Mouse (Mus musculus) liver, embryonic 12.5 days (tissue): ENCODE results near the gene Hspa1a. TPM values are rescaled to one million over a fixed set of nuclear protein-coding genes. Genes with fewer than 3 reads are reported as not detected.

Experiments used
- ATAC-seq: fragments of 200-750 bp; cut with Nextera tagmentation; 2 replicates; pipeline ENCODE4 v1.8.0; 2017; ENCODE audit warnings: moderate number of reproducible peaks, mild to moderate bottlenecking, moderate library complexity
- H3K27ac ChIP-seq: fragments of 300-500 bp; sonication (generic); 2 replicates; pipeline ENCODE4 v1.5.1; 2016; ENCODE audit warnings: mild to moderate bottlenecking
- H3K27me3 ChIP-seq: fragments of 300-500 bp; sonication (generic); replicated peaks from 2 replicates; pipeline ENCODE4 v1.6.1; 2016; ENCODE audit warnings: mild to moderate bottlenecking, moderate library complexity
- H3K36me3 ChIP-seq: fragments of 300-500 bp; sonication (generic); 2 replicates; pipeline ENCODE4 v1.6.1; 2016; ENCODE audit warnings: mild to moderate bottlenecking, moderate library complexity
- H3K4me1 ChIP-seq: fragments of 300-500 bp; sonication (generic); 2 replicates; pipeline ENCODE4 v1.6.1; 2016
- H3K4me2 ChIP-seq: fragments of 300-500 bp; sonication (generic); 2 replicates; pipeline ENCODE4 v1.6.1; 2016; ENCODE audit warnings: mild to moderate bottlenecking, moderate library complexity
- H3K4me3 ChIP-seq: fragments of 300-500 bp; sonication (generic); 2 replicates; pipeline ENCODE4 v1.5.1; 2016; ENCODE audit warnings: mild to moderate bottlenecking, moderate library complexity
- H3K9ac ChIP-seq: fragments of 300-500 bp; sonication (generic); 2 replicates; pipeline ENCODE4 v1.6.1; 2016; ENCODE audit warnings: mild to moderate bottlenecking, moderate library complexity
- H3K9me3 ChIP-seq: fragments of 300-500 bp; sonication (generic); replicated peaks from 2 replicates; pipeline ENCODE4 v1.6.1; 2016; ENCODE audit warnings: mild to moderate bottlenecking, moderate library complexity
- WGBS: fragments of 180-500 bp; shearing (Covaris S2); methylation state at CpG from one replicate; pipeline ENCODE4 v1.1.7; 2016; ENCODE audit not compliant: insufficient replicate concordance; 5-methylcytosine and 5-hydroxymethylcytosine counted together
- polyA plus RNA-seq: library from polyadenylated mRNA; unstranded; fragments of >200 nt; fragmentation: Nextera tagmentation; extraction: Ambion mirVana; gene quantifications from 2 replicates; pipeline ENCODE4 v1.2.1, GENCODE M21; 2016

Hspa1a gene
- polyA plus RNA-seq, 1 experiment from 2014 or later, result 5.0 TPM

DNA sequence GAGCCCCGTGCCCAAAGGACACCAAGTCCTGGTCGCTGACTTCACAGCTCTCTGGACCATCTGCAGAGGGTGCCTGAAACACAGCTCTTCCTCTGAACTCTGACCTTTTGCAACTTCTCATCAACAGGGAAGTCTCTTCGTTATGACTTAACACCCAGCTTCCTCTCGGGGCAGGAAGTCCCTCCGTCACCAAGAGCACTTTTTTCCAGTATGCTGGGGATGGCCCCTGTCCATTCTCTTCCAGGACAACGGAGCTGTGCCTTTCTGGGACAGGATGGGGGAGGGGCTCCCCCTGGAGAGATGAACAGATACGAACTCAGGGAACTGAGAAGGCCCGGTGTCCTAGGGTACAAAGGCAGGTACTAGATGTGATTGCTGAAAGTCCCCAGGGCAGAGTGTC lies 37.1 kb downstream of the Hspa1a start:
- 37% methylated on average over 8 of the region's 8 CpGs for WGBS
- no peak for ATAC-seq
- H3K4me1 ChIP-seq, result peaks cover 38% of the 10 kb centered on the region
- peak overlapping the region; percentile 37; the same call in 1 of the 2 replicates for H3K27ac ChIP-seq
- no peak overlapping the region for H3K9ac ChIP-seq
- H3K4me2 ChIP-seq, result 0 out of 2 replicates have a peak overlapping the region, but pooled peaks have one; percentile 15
- H3K27me3 ChIP-seq, result no peaks in the 10 kb centered on the region
- H3K9me3 ChIP-seq, result no peaks in the 10 kb centered on the region
- H3K36me3 ChIP-seq, result peaks cover 18% of the 10 kb centered on the region; the same call in 1 of the 2 replicates
- no peak overlapping the region for H3K4me3 ChIP-seq

DNA sequence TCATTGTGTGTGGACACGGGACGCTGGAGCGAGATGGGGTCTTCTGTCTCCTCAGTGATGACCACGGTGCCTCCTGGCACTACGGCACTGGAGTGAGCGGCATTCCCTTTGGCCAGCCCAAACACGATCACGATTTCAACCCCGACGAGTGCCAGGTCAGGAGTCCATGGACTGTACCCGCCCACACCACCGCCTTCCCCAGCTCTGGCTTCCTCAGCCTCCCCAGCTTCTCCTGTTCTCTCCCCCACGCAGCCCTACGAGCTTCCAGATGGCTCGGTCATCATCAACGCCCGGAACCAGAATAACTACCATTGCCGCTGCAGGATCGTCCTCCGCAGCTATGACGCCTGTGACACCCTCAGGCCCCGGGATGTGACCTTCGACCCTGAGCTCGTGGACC lies 37.9 kb downstream of the Hspa1a start:
- Histone ChIP-seq H3K9me3 (no peaks in the 10 kb centered on the region), H3K9ac (no peak overlapping the region), H3K36me3 (peaks cover 18% of the 10 kb centered on the region; the same call in 1 of the 2 replicates), H3K4me1 (peaks cover 38% of the 10 kb centered on the region), H3K4me3 (no peak overlapping the region), H3K27me3 (no peaks in the 10 kb centered on the region), H3K4me2 (peak overlapping the region; percentile 31), H3K27ac (no peak overlapping the region)
- no peak for ATAC-seq
- WGBS, result 68% methylated on average over 24 of the region's 24 CpGs

- H3K9ac ChIP-seq, result peak overlapping the region; percentile 81
- H3K4me1 ChIP-seq, result peaks cover 38% of the 10 kb centered on the region
- no peak for ATAC-seq
- H3K27ac ChIP-seq, result no peak overlapping the region
- WGBS, result 64% methylated on average over 8 of the region's 8 CpGs
- H3K4me3 ChIP-seq, result peak overlapping the region; percentile 72
- H3K4me2 ChIP-seq, result peak overlapping the region; percentile 98
- no peaks in the 10 kb centered on the region for H3K27me3 ChIP-seq
- no peaks in the 10 kb centered on the region for H3K9me3 ChIP-seq
- peaks cover 18% of the 10 kb centered on the region; the same call in 1 of the 2 replicates for H3K36me3 ChIP-seq
Observed at GRCm38 (mm10) chr17:34932287-34932686, 39.7 kb downstream of the Hspa1a start.

DNA sequence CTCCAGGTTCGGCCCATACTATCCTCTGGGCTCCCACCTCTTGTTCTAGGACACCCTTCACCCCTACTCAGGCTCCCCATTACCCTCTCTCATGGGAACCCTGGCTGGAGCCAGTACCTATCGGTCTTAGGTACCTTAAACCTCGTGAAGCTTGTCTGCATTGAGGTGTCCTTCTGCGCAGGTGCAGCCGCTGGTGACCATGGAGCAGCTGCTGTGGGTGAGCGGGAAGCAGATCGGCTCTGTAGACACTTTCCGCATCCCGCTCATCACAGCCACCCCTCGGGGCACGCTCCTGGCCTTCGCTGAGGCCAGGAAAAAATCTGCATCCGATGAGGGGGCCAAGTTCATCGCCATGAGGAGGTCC lies 40.2 kb downstream of the Hspa1a start:
- H3K27ac ChIP-seq, result peak overlapping the region; percentile 64
- WGBS, result 15% methylated on average over 14 of the region's 14 CpGs

DNA sequence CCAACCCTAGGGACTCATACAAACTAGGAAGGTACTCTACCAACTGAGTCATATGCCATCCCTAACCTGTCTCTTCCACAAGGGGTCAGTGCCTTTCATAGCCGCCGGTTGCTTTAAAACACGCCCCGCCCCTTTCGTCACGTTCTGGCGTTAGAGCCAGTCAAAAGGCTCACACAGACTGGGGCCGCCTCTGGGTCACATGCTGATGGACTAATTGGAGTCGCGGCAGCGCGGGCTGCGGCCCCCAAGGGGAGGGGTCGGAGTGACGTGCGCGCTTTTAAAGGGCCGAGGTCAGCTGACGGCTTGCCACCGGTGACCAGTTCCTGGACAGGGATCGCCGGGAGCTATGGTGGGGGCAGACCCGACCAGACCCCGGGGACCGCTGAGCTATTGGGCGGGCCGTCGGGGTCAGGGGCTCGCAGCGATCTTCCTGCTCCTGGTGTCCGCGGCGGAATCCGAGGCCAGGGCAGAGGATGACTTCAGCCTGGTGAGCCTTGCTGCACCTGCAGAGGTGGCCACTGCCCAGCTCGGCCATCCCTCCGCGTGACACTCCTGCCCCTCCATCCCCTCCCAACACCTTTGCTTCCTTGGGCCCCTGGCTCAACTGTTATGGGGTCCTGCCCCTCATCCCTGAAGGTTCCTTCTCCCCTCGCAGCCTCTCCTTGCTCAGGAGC lies 40.8 kb downstream of the Hspa1a start, which contains the start of gene Neu1:
Gene Neu1 (plus strand): TSS at position 193 of the 674 bp plus-strand sequence.
- ATAC-seq, result peak; percentile 92
- WGBS, result 1% methylated on average over 38 of the region's 38 CpGs
- peak within 1 kb of the TSS; percentile 64 for H3K27ac ChIP-seq

More for the DNA sequence above, 40.2 kb downstream of the Hspa1a start:
- peaks cover 38% of the 10 kb centered on the region for H3K4me1 ChIP-seq
- no peaks in the 10 kb centered on the region for H3K27me3 ChIP-seq
- H3K9ac ChIP-seq, result peak overlapping the region; percentile 81
- peak overlapping the region; percentile 98 for H3K4me2 ChIP-seq
- no peaks in the 10 kb centered on the region for H3K9me3 ChIP-seq
- H3K36me3 ChIP-seq, result peaks cover 18% of the 10 kb centered on the region; the same call in 1 of the 2 replicates
- ATAC-seq, result no peak; the same call in 1 of the 2 replicates
- H3K4me3 ChIP-seq, result peak overlapping the region; percentile 72

GRCm38 (mm10) chr17:34928841-34929240 lies 43.1 kb downstream of the Hspa1a start:
- Histone ChIP-seq H3K36me3 (no peaks in the 10 kb centered on the region), H3K27me3 (no peaks in the 10 kb centered on the region), H3K9me3 (no peaks in the 10 kb centered on the region), H3K4me2 (no peak overlapping the region), H3K4me1 (peaks cover 26% of the 10 kb centered on the region), H3K27ac (no peak overlapping the region), H3K4me3 (no peak overlapping the region), H3K9ac (no peak overlapping the region)
- ATAC-seq, result no peak
- 44% methylated on average over 4 of the region's 4 CpGs for WGBS

More for the DNA sequence above, 40.8 kb downstream of the Hspa1a start, which contains the start of gene Neu1:
- peaks cover 38% of the 10 kb centered on the region for H3K4me1 ChIP-seq
- H3K4me3 ChIP-seq, result peak within 1 kb of the TSS; percentile 72
- H3K27me3 ChIP-seq, result no peaks in the 10 kb centered on the region
- H3K36me3 ChIP-seq, result peaks cover 18% of the 10 kb centered on the region; the same call in 1 of the 2 replicates
- H3K4me2 ChIP-seq, result peak within 1 kb of the TSS; percentile 98
- H3K9me3 ChIP-seq, result no peaks in the 10 kb centered on the region
- H3K9ac ChIP-seq, result peak within 1 kb of the TSS; percentile 81

GRCm38 (mm10) chr17:34927306-34928019 lies 44.5 kb downstream of the Hspa1a start:
- no peaks in the 10 kb centered on the region for H3K27me3 ChIP-seq
- H3K4me2 ChIP-seq, result no peak overlapping the region
- WGBS, result 85% methylated on average over 18 of the region's 18 CpGs
- no peaks in the 10 kb centered on the region for H3K9me3 ChIP-seq
- no peaks in the 10 kb centered on the region for H3K36me3 ChIP-seq
- no peak for ATAC-seq
- no peak overlapping the region for H3K4me3 ChIP-seq
- H3K27ac ChIP-seq, result no peak overlapping the region
- no peak overlapping the region for H3K9ac ChIP-seq
- H3K4me1 ChIP-seq, result peaks cover 19% of the 10 kb centered on the region

DNA sequence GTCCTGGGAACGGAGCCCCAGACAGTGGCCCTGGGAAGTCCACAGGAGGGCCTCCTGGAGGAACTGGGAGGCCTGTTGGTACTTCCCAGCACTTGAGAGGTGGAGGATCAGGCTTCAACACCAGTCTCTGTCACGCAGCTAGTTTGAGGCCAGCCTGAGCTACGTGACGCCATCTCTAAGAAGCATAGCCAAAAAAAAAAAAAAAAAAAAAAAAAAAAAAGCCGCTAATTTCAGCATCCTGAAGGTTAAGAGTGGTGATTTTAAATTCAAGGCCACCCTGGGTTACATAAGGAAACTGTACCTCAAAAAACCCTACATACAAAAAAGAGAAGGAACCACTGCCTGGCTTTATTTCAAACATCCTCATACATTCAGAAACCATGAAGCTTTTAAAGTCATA lies 47.7 kb downstream of the Hspa1a start:
- Histone ChIP-seq H3K36me3 (no peaks in the 10 kb centered on the region), H3K4me2 (no peak overlapping the region), H3K9ac (no peak overlapping the region), H3K27ac (no peak overlapping the region), H3K4me3 (no peak overlapping the region), H3K4me1 (no peaks in the 10 kb centered on the region; the same call in 1 of the 2 replicates), H3K9me3 (no peaks in the 10 kb centered on the region), H3K27me3 (0 out of 2 replicates have a peak, but pooled peaks cover 3% of the 10 kb centered on the region)
- no peak for ATAC-seq
- WGBS, result 70% methylated on average over 5 of the region's 5 CpGs

DNA sequence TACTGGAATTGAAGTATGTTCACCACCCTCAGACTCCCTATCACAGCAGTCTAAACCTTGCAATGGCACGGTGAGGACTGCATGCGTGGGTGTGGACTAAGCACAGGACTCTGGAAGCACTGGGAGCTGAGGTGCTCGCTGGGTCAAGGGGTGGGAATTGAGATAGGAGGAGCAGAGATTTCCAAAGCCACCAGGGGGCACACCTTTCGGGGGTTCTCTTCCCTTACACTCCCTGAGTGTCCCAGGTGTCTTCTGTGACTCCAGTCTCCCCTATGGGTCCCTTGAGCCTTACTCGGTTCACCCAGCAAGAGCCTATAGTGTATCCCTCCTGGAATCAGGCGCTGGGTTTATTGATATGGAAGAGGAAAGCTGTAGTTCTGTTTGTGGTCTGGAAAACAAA lies 49.0 kb downstream of the Hspa1a start:
- ATAC-seq, result no peak
- 48% methylated on average over 6 of the region's 6 CpGs for WGBS
- no peak overlapping the region for H3K9ac ChIP-seq

More for the DNA sequence above, 49.0 kb downstream of the Hspa1a start:
- no peak overlapping the region for H3K4me2 ChIP-seq
- H3K4me1 ChIP-seq, result no peaks in the 10 kb centered on the region; the same call in 1 of the 2 replicates
- H3K27ac ChIP-seq, result no peak overlapping the region
- H3K36me3 ChIP-seq, result no peaks in the 10 kb centered on the region
- no peak overlapping the region for H3K4me3 ChIP-seq
- no peaks in the 10 kb centered on the region for H3K9me3 ChIP-seq
- H3K27me3 ChIP-seq, result 0 out of 2 replicates have a peak, but pooled peaks cover 3% of the 10 kb centered on the region

Other genes starting within 250 kb of the Hspa1a start
- 0.42 and 0.61 TPM in 2 replicates for gene C4b, start 228.3 kb downstream of the Hspa1a start, polyA plus RNA-seq
- not detected in 2 replicates for gene Cyp21a1, start 167.6 kb downstream of the Hspa1a start, polyA plus RNA-seq
- 18.0 and 18.6 TPM in 2 replicates for gene Stk19, start 135.2 kb downstream of the Hspa1a start, polyA plus RNA-seq
- gene Dxo, start 135.1 kb downstream of the Hspa1a start, polyA plus RNA-seq, result 37.0 and 38.8 TPM in 2 replicates
- gene Skiv2l, start 121.9 kb downstream of the Hspa1a start, polyA plus RNA-seq, result 34.0 and 39.5 TPM in 2 replicates
- gene Nelfe, start 121.8 kb downstream of the Hspa1a start, polyA plus RNA-seq, result 69.3 and 72.0 TPM in 2 replicates
- 83.5 and 85.0 TPM in 2 replicates for gene Cfb, start 109.6 kb downstream of the Hspa1a start, polyA plus RNA-seq
- 1.8 and 1.9 TPM in 2 replicates for gene Zbtb12, start 92.7 kb downstream of the Hspa1a start, polyA plus RNA-seq
- not detected in 2 replicates for gene Gm20547, start 90.1 kb downstream of the Hspa1a start, polyA plus RNA-seq
- gene C2, start 73.9 kb downstream of the Hspa1a start, polyA plus RNA-seq, result 7.9 and 8.2 TPM in 2 replicates
- 27.1 and 32.8 TPM in 2 replicates for gene Ehmt2, start 73.7 kb downstream of the Hspa1a start, polyA plus RNA-seq
- 0.75 and 0.79 TPM in 2 replicates for gene Slc44a4, start 57.7 kb downstream of the Hspa1a start, polyA plus RNA-seq
- 16.9 and 17.3 TPM in 2 replicates for gene Neu1, start 40.9 kb downstream of the Hspa1a start, polyA plus RNA-seq
- 0.11 and 0.21 TPM in 2 replicates for gene Hspa1b, start 12.9 kb downstream of the Hspa1a start, polyA plus RNA-seq
- gene Gm20481, start 2.2 kb downstream of the Hspa1a start, polyA plus RNA-seq, result 0.73 TPM in 1 of 2 replicates, not detected in the other
- 0.38 and 0.49 TPM in 2 replicates for gene Hspa1l, start 547 bp upstream of the Hspa1a start, polyA plus RNA-seq
- gene Lsm2, start 9.7 kb upstream of the Hspa1a start, polyA plus RNA-seq, result 202 and 215 TPM in 2 replicates
- 208 and 211 TPM in 2 replicates for gene Vars, start 28.8 kb upstream of the Hspa1a start, polyA plus RNA-seq
- 0.10 and 0.15 TPM in 2 replicates for gene Vwa7, start 44.4 kb upstream of the Hspa1a start, polyA plus RNA-seq
- gene Sapcd1, start 55.9 kb upstream of the Hspa1a start, polyA plus RNA-seq, result 2.8 and 3.4 TPM in 2 replicates
- 4.0 and 4.8 TPM in 2 replicates for gene Msh5, start 74.6 kb upstream of the Hspa1a start, polyA plus RNA-seq
- 160 and 162 TPM in 2 replicates for gene Clic1, start 77.8 kb upstream of the Hspa1a start, polyA plus RNA-seq
- gene Ddah2, start 86.9 kb upstream of the Hspa1a start, polyA plus RNA-seq, result 49.0 and 49.1 TPM in 2 replicates
- gene Ly6g6c, start 93.2 kb upstream of the Hspa1a start, polyA plus RNA-seq, result 0.41 and 0.44 TPM in 2 replicates
- 7.3 and 8.7 TPM in 2 replicates for gene Mpig6b, start 94.0 kb upstream of the Hspa1a start, polyA plus RNA-seq
- 0.23 TPM in 1 of 2 replicates, not detected in the other for gene Ly6g6e, start 104.7 kb upstream of the Hspa1a start, polyA plus RNA-seq
- gene Ly6g6d, start 105.9 kb upstream of the Hspa1a start, polyA plus RNA-seq, result 0.36 and 0.53 TPM in 2 replicates
- gene Ly6g6f, start 113.5 kb upstream of the Hspa1a start, polyA plus RNA-seq, result 10.2 and 10.5 TPM in 2 replicates
- gene Abhd16a, start 117.1 kb upstream of the Hspa1a start, polyA plus RNA-seq, result 60.2 and 61.1 TPM in 2 replicates
- not detected in 2 replicates for gene Ly6g5c, start 136.1 kb upstream of the Hspa1a start, polyA plus RNA-seq
- gene Ly6g5b, start 143.3 kb upstream of the Hspa1a start, polyA plus RNA-seq, result 0.55 and 0.81 TPM in 2 replicates
- gene Gpank1, start 149.3 kb upstream of the Hspa1a start, polyA plus RNA-seq, result 16.5 and 19.6 TPM in 2 replicates
- 187 and 192 TPM in 2 replicates for gene Csnk2b, start 149.9 kb upstream of the Hspa1a start, polyA plus RNA-seq
- 3.7 and 4.3 TPM in 2 replicates for gene D17H6S53E, start 154.2 kb upstream of the Hspa1a start, polyA plus RNA-seq
- gene Apom, start 159.9 kb upstream of the Hspa1a start, polyA plus RNA-seq, result 482 and 508 TPM in 2 replicates
- 29.1 and 35.5 TPM in 2 replicates for gene Bag6, start 163.0 kb upstream of the Hspa1a start, polyA plus RNA-seq
- gene Prrc2a, start 192.7 kb upstream of the Hspa1a start, polyA plus RNA-seq, result 83.0 and 86.8 TPM in 2 replicates
- gene Aif1, start 203.9 kb upstream of the Hspa1a start, polyA plus RNA-seq, result 10.5 and 11.6 TPM in 2 replicates
- gene Lst1, start 216.3 kb upstream of the Hspa1a start, polyA plus RNA-seq, result 20.8 and 23.7 TPM in 2 replicates
- 1.2 and 1.3 TPM in 2 replicates for gene Ltb, start 222.3 kb upstream of the Hspa1a start, polyA plus RNA-seq
- 0.33 and 0.36 TPM in 2 replicates for gene Tnf, start 229.9 kb upstream of the Hspa1a start, polyA plus RNA-seq
- gene Lta, start 233.2 kb upstream of the Hspa1a start, polyA plus RNA-seq, result 0.12 TPM in 1 of 2 replicates, not detected in the other
- 0.42 TPM in 1 of 2 replicates, not detected in the other for gene Gm16181, start 248.7 kb upstream of the Hspa1a start, polyA plus RNA-seq